Mouse (Mus musculus) kidney, postnatal 0 days (tissue): ENCODE measurements around the gene Plekhm1. TPM values are rescaled to one million over a fixed set of nuclear protein-coding genes. Genes with fewer than 3 reads are reported as not detected.
A peak's percentile ranks its signal among the peaks of the same experiment; 100 is the strongest.

Experiments
- ATAC-seq: fragments of 200-750 bp; cut with Nextera tagmentation; replicated peaks from 2 replicates; pipeline ENCODE4 v1.8.0; 2017; ENCODE audit warnings: low read depth, moderate number of reproducible peaks, moderate TSS enrichment, moderate library complexity; ENCODE audit not compliant: low FRiP score
- DNase-seq: peaks from one replicate; pipeline ENCODE4 v3.0.0-alpha.2; 2016; ENCODE audit warnings: low spot score
- H3K27ac ChIP-seq: fragments of 300-500 bp; sonication (generic); 2 replicates; pipeline ENCODE4 v1.5.1; 2014; ENCODE audit warnings: mild to moderate bottlenecking
- H3K27me3 ChIP-seq: fragments of 300-500 bp; sonication (generic); 2 replicates; pipeline ENCODE4 v1.6.1; 2014; ENCODE audit warnings: low read length, mixed read lengths; ENCODE audit not compliant: insufficient read depth
- H3K36me3 ChIP-seq: fragments of 300-500 bp; sonication (generic); 2 replicates; pipeline ENCODE4 v1.6.1; 2014; ENCODE audit warnings: low read length, mixed read lengths; ENCODE audit not compliant: insufficient read depth
- H3K4me1 ChIP-seq: fragments of 300-500 bp; sonication (generic); replicated peaks from 2 replicates; pipeline ENCODE4 v1.6.1; 2014; ENCODE audit warnings: antibody characterized with exemption, low read length, mixed read lengths; ENCODE audit not compliant: insufficient read depth
- H3K4me2 ChIP-seq: fragments of 300-500 bp; sonication (generic); 2 replicates; pipeline ENCODE4 v1.6.1; 2014; ENCODE audit warnings: mild to moderate bottlenecking, low read length, moderate library complexity, mixed read lengths
- H3K4me3 ChIP-seq: fragments of 300-500 bp; sonication (generic); replicated peaks from 2 replicates; pipeline ENCODE4 v1.5.1; 2014; ENCODE audit warnings: low read depth, low read length
- H3K9ac ChIP-seq: fragments of 300-500 bp; sonication (generic); 2 replicates; pipeline ENCODE4 v1.6.1; 2014; ENCODE audit warnings: low read depth, low read length
- H3K9me3 ChIP-seq: fragments of 300-500 bp; sonication (generic); replicated peaks from 2 replicates; pipeline ENCODE4 v1.6.1; 2016; ENCODE audit warnings: low read length, inconsistent platforms, mixed read lengths
- CTCF ChIP-seq: IDR thresholded peaks from 2 replicates; pipeline ENCODE4 v1.5.1; 2016; ENCODE audit warnings: antibody characterized with exemption, low read depth, mild to moderate bottlenecking, moderate library complexity
- WGBS: fragments of 180-500 bp; shearing (Covaris S2); extraction: QIAGEN DNeasy Blood & Tissue Kit; methylation state at CpG from one replicate; pipeline ENCODE4 v1.1.7; 2014; 5-methylcytosine and 5-hydroxymethylcytosine counted together
- polyA plus RNA-seq: library from polyadenylated mRNA; unstranded; fragments of >200 nt; fragmentation: Nextera tagmentation; extraction: Ambion mirVana; gene quantifications from 2 replicates; pipeline ENCODE4 v1.2.1, GENCODE M21; 2015

The Plekhm1 gene
- polyA plus RNA-seq, 1 experiment from 2014 or later = 5.4 TPM

DNA sequence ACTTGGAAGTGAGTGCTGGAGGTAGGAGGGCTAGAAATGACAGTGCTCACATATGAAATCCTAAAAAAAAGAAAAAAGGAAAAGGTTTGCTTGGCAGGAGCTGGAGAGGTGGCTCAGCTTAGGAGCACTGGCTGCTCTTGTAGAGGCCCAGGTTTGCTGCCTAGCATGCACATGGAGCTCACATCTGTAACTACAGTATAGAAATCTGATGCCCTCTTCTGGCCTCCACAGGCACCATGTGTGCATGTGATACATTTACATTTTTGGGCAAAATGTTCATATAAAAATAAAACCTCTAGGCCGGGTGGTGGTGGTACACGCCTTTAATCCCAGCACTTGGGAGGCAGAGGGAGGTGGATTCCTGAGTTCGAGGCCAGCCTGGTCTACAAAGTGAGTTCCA is 13.4 kb downstream of the Plekhm1 start:
- H3K9me3 ChIP-seq = no peaks in the 10 kb centered on the region
- no peaks in the 10 kb centered on the region for H3K27me3 ChIP-seq
- no peak overlapping the region for H3K9ac ChIP-seq
- H3K27ac ChIP-seq = no peak overlapping the region
- no peak overlapping the region for H3K4me2 ChIP-seq
- no peaks in the 10 kb centered on the region for H3K4me1 ChIP-seq
- peak; percentile 32 for DNase-seq
- no peak overlapping the region for H3K4me3 ChIP-seq
- 80% methylated on average over 3 of the region's 3 CpGs for WGBS
- H3K36me3 ChIP-seq = peaks cover 35% of the 10 kb centered on the region
- no peak for ATAC-seq
- peak; percentile 59 for TF ChIP-seq CTCF

DNA sequence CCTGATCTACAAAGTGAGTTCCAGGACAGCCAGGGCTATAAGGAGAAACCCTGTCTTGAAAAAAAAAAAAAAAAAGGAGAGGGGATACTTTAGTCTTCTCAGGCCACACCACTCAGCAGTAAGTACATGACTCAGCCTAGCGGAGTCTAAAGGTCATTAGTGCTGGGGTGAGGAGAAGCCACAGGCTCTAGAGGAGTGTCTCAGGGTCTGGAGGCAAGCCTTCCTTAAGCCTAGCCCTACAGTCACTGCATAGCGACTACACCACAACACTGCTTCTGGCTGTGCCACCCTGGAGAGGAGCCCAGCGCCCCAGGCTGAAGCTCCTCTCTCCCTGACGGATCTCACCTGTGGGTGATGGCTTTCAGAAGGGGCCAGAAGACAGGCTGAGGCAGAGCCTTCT is 15.8 kb downstream of the Plekhm1 start:
- H3K4me2 ChIP-seq = no peak overlapping the region
- H3K4me1 ChIP-seq = no peaks in the 10 kb centered on the region
- H3K4me3 ChIP-seq = no peak overlapping the region
- no peak overlapping the region for H3K9ac ChIP-seq
- DNase-seq = no peak
- H3K27ac ChIP-seq = no peak overlapping the region
- no peaks in the 10 kb centered on the region for H3K27me3 ChIP-seq
- peak; percentile 72 for ATAC-seq
- no peaks in the 10 kb centered on the region for H3K9me3 ChIP-seq
- TF ChIP-seq CTCF = no peak
- peaks cover 28% of the 10 kb centered on the region for H3K36me3 ChIP-seq
- WGBS = 94% methylated on average over 4 of the region's 4 CpGs

DNA sequence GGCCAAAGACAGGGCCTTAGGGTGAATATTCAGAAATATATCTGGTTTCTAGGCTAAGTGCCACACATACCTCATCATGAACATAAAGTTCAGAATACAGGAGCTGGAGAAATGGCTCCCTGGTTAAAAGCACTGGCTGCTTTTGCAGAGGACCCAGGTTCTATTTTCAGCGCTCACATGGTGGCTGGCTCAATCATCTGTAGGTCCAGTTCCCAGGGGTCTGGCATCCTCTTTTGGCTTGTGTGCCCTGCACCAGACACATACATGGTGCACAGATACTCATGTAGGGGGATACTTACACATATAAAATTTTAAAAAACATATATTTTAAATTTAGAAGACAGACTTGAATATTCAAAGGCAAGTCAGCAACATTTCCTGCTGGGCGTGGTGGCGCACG is 16.3 kb downstream of the Plekhm1 start:
- H3K9ac ChIP-seq = no peak overlapping the region
- TF ChIP-seq CTCF = no peak
- 96% methylated on average over 4 of the region's 4 CpGs for WGBS
- no peak for DNase-seq
- H3K27me3 ChIP-seq = no peaks in the 10 kb centered on the region
- no peaks in the 10 kb centered on the region for H3K4me1 ChIP-seq
- no peak overlapping the region for H3K4me3 ChIP-seq
- ATAC-seq = no peak
- H3K27ac ChIP-seq = no peak overlapping the region
- peaks cover 28% of the 10 kb centered on the region for H3K36me3 ChIP-seq
- H3K4me2 ChIP-seq = no peak overlapping the region
- H3K9me3 ChIP-seq = no peaks in the 10 kb centered on the region

DNA sequence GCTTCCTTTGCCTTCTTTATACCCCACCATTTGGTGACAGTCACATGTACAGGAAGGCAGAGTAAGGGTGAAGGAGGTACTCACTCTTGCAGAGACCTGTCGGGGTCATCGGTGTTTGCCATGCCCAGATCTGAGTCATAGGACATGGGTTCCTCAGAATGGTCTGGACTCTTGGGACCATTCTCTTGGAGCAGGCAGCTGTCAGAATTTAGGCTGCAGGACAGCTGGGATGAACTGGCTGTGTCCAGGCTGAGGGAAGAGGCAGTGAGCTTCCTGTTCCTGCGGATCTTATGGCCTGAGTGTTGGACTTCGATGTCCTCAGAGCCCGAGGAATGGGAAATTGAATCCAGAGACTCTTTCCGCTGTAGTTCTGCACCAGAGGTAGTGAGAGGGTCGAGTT is 17.9 kb downstream of the Plekhm1 start:
- no peak overlapping the region for H3K4me2 ChIP-seq
- TF ChIP-seq CTCF = no peak
- H3K9ac ChIP-seq = no peak overlapping the region
- DNase-seq = no peak
- no peaks in the 10 kb centered on the region for H3K9me3 ChIP-seq
- H3K27ac ChIP-seq = no peak overlapping the region
- no peak for ATAC-seq
- H3K4me3 ChIP-seq = no peak overlapping the region
- 87% methylated on average over 7 of the region's 7 CpGs for WGBS
- peaks cover 30% of the 10 kb centered on the region for H3K36me3 ChIP-seq
- H3K4me1 ChIP-seq = no peaks in the 10 kb centered on the region
- H3K27me3 ChIP-seq = no peaks in the 10 kb centered on the region

DNA sequence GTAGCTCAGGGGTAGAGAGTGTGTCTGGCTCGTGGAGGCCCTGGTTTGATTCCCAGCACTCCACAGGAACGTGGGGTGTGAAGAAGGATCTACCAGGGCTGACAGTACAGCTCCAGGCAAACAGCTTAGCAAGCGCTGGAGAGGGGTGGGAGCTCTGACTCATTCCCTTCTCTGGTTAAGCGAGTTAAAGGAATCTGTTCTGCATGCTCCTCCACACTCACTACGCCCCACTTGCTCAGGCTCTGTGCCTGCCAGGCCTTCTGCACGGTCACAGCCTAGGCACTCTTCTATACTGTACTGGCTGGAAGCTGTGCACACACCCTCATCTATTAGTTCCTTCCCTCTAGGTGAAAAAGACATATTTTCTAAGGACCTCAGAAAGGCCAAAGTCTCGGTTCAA is 18.5 kb downstream of the Plekhm1 start:
- Histone ChIP-seq H3K36me3 (peaks cover 31% of the 10 kb centered on the region), H3K9me3 (no peaks in the 10 kb centered on the region), H3K4me1 (no peaks in the 10 kb centered on the region), H3K4me2 (no peak overlapping the region), H3K9ac (no peak overlapping the region), H3K27ac (no peak overlapping the region), H3K27me3 (no peaks in the 10 kb centered on the region), H3K4me3 (no peak overlapping the region)
- DNase-seq = no peak
- no peak for TF ChIP-seq CTCF
- no peak for ATAC-seq
- WGBS = 80% methylated on average over 7 of the region's 7 CpGs

DNA sequence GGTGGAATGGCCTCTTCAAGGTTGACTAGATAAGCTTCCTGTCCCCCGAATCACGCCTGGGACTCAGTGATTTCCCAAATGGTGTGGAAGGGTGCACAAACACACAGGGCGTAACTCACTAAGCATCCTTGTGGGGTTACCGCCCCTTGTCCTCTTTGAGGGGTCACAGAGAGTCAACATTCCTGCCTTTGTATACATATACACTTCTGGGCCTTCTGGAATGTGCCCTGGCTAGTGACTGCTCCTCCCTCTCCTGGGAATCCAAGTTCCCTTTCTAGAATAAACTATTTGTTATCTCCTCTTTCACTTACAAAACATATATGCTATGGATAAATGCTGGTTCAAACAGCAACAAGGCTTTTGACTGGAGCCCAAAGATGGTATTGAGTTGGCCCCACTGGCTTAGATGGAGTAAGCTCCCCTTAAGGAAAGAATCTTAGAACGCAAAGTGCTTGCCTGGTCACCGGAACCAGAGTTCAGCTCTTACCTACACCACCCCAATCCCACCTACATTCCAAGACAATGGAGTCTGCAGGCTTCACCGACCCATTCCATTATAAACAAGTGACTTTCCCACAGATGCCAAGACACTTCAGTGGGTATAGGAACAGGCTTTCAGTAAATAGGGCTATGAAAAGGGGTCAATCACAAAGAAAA is 24.5 kb downstream of the Plekhm1 start:
- Histone ChIP-seq H3K9me3 (no peaks in the 10 kb centered on the region), H3K36me3 (0 out of 2 replicates have a peak, but pooled peaks cover 11% of the 10 kb centered on the region), H3K4me1 (peaks cover 5% of the 10 kb centered on the region; the same call in 1 of the 2 replicates), H3K27me3 (no peaks in the 10 kb centered on the region), H3K4me2 (no peak overlapping the region), H3K9ac (no peak overlapping the region), H3K27ac (no peak overlapping the region), H3K4me3 (no peak overlapping the region)
- 69% methylated on average over 7 of the region's 7 CpGs for WGBS
- DNase-seq (peak; percentile 36), ATAC-seq (no peak)
- no peak for TF ChIP-seq CTCF

DNA sequence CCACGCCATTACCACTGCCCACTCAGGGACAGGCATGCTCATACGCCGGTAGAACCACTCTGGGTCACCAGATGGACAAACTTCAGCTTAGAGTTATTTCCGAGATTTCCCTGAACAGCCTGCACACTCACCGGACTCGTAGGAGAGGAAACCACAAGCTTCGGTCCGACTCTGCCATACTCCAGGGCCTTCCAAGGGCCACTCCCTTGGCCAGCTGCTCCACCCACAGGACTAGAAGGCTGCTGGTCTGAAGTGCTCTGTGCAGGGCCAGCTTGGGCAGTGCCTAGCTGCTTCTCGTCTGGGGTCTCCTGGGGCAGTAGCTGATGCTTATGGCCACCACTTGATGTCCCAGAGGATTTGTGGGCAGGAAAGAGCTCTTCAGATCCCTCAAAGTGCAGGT is 25.7 kb downstream of the Plekhm1 start:
- no peak overlapping the region for H3K9ac ChIP-seq
- DNase-seq = no peak
- H3K4me1 ChIP-seq = peaks cover 13% of the 10 kb centered on the region
- 0 out of 2 replicates have a peak, but pooled peaks cover 11% of the 10 kb centered on the region for H3K36me3 ChIP-seq
- no peaks in the 10 kb centered on the region for H3K27me3 ChIP-seq
- 86% methylated on average over 9 of the region's 9 CpGs for WGBS
- no peak for TF ChIP-seq CTCF
- H3K4me2 ChIP-seq = no peak overlapping the region
- H3K9me3 ChIP-seq = no peaks in the 10 kb centered on the region
- ATAC-seq = no peak
- H3K27ac ChIP-seq = no peak overlapping the region
- no peak overlapping the region for H3K4me3 ChIP-seq
